16 mouse cellular contexts compared by ENCODE assay signal in genomic region chr4:124002105-124002504, GRCm38 (mm10).
"Had no signal": no experiment of that assay in that cellular context is flagged by ENCODE, and none has a peak within 500 bp of the region (broad histone marks: within the 10 kb centered on the region; RNA-seq: fewer than 3 reads in every experiment).

No protein-coding gene starts in this region.

- DNase-seq: retina, postnatal 1 day; right cerebral cortex, adult 18-20 months; right cerebral cortex, postnatal 14 days; right cerebral cortex, postnatal 25 days; right cerebral cortex, postnatal 4 days; spleen, adult 18-20 months; thymus, adult 18-20 months; thymus, adult 2 months; thymus, postnatal 14 days; thymus, postnatal 25 days; thymus, postnatal 36 days; thymus, postnatal 4 days had no signal

- H3K27me3 ChIP-seq: neural tube, embryonic 13.5 days; stomach, embryonic 15.5 days had no signal

- H3K9ac ChIP-seq: neural tube, embryonic 13.5 days; neural tube, embryonic 15.5 days; stomach, embryonic 15.5 days had no signal

- H3K27ac ChIP-seq: neural tube, embryonic 13.5 days; neural tube, embryonic 15.5 days; stomach, embryonic 15.5 days; stomach, postnatal 0 days had no signal

- H3K36me3 ChIP-seq: neural tube, embryonic 13.5 days; neural tube, embryonic 15.5 days; stomach, embryonic 15.5 days had no signal

- H3K4me3 ChIP-seq: neural tube, embryonic 13.5 days; neural tube, embryonic 15.5 days; stomach, embryonic 15.5 days had no signal

- H3K4me1 ChIP-seq: neural tube, embryonic 13.5 days; stomach, embryonic 15.5 days had no signal

- H3K9me3 ChIP-seq: neural tube, embryonic 13.5 days; neural tube, embryonic 15.5 days; stomach, embryonic 15.5 days had no signal
